Mouse (Mus musculus): Measurements from ENCODE around the gene Clta.
"Not testable (repeated sequence)": the region's sequence is repeated elsewhere in the genome, so short reads cannot be mapped to it uniquely, and the experiment has no call there.

The Clta gene

GRCm38 (mm10) chr4:44023681-44024080 lies 19.4 kb downstream of the Clta start:
- no peak for DNase-seq (ENCODE audit: low spot score in 2 of 2)

GRCm38 (mm10) chr4:44024241-44024640 lies 20.0 kb downstream of the Clta start:
- DNase-seq (ENCODE audit: low spot score in 2 of 2): no peak

- DNase-seq (ENCODE audit: low spot score in 2 of 2): no peak
These were observed 21.3 kb downstream of the Clta start for GRCm38 (mm10) chr4:44025570-44025969.

GRCm38 (mm10) chr4:44028303-44029135 lies 24.3 kb downstream of the Clta start:
- DNase-seq (ENCODE audit: low spot score in 2 of 2): no peak

GRCm38 (mm10) chr4:44029661-44030066 lies 25.4 kb downstream of the Clta start:
- DNase-seq (ENCODE audit: low spot score in 2 of 2): no peak

GRCm38 (mm10) chr4:44031521-44031920 lies 27.3 kb downstream of the Clta start:
- no peak for DNase-seq (ENCODE audit: low spot score in 2 of 2)

GRCm38 (mm10) chr4:44036455-44036854 lies 32.2 kb downstream of the Clta start:
- DNase-seq (ENCODE audit: low spot score in 2 of 2): no peak

GRCm38 (mm10) chr4:44040802-44041201 lies 36.5 kb downstream of the Clta start:
- DNase-seq (ENCODE audit: low spot score in 2 of 2): no peak

- no peak for DNase-seq (ENCODE audit: low spot score in 2 of 2)
These were observed 38.2 kb downstream of the Clta start for GRCm38 (mm10) chr4:44042429-44042828.

- DNase-seq (ENCODE audit: low spot score in 2 of 2): not testable (repeated sequence)
These were observed 38.9 kb downstream of the Clta start for GRCm38 (mm10) chr4:44043182-44043581.

GRCm38 (mm10) chr4:44044685-44045356 lies 40.6 kb downstream of the Clta start:
- no peak for DNase-seq (ENCODE audit: low spot score in 2 of 2)

- DNase-seq (ENCODE audit: low spot score in 2 of 2): no peak
These were observed 41.8 kb downstream of the Clta start for GRCm38 (mm10) chr4:44046066-44046465.

- no peak for DNase-seq (ENCODE audit: low spot score in 2 of 2)
These were observed 45.6 kb downstream of the Clta start for GRCm38 (mm10) chr4:44049812-44050211.

- no peak for DNase-seq (ENCODE audit: low spot score in 2 of 2)
These were observed 55.4 kb downstream of the Clta start for GRCm38 (mm10) chr4:44059674-44060073.

- peak in 1 of 2 experiments; percentile 30 for DNase-seq (ENCODE audit: low spot score in 2 of 2)
These were observed 57.8 kb downstream of the Clta start for GRCm38 (mm10) chr4:44062062-44062461.

- DNase-seq (ENCODE audit: low spot score in 2 of 2): no peak
These were observed 58.6 kb downstream of the Clta start for GRCm38 (mm10) chr4:44062816-44063215.

- DNase-seq (ENCODE audit: low spot score in 2 of 2): peak; percentile 91 to 97
These were observed 61.2 kb downstream of the Clta start for GRCm38 (mm10) chr4:44065355-44066025.

GRCm38 (mm10) chr4:44066891-44067290 lies 62.6 kb downstream of the Clta start:
- DNase-seq (ENCODE audit: low spot score in 2 of 2): no peak

- DNase-seq (ENCODE audit: low spot score in 2 of 2): no peak
These were observed 64.5 kb downstream of the Clta start for GRCm38 (mm10) chr4:44068736-44069135.

GRCm38 (mm10) chr4:44069411-44069810 lies 65.2 kb downstream of the Clta start:
- DNase-seq (ENCODE audit: low spot score in 2 of 2): no peak

GRCm38 (mm10) chr4:44070641-44071040 lies 66.4 kb downstream of the Clta start:
- DNase-seq (ENCODE audit: low spot score in 2 of 2): no peak

GRCm38 (mm10) chr4:44071741-44072145 lies 67.5 kb downstream of the Clta start:
- DNase-seq (ENCODE audit: low spot score in 2 of 2): no peak
